Comparison of ENCODE assay signal across 27 mouse cellular contexts in the genomic region with DNA sequence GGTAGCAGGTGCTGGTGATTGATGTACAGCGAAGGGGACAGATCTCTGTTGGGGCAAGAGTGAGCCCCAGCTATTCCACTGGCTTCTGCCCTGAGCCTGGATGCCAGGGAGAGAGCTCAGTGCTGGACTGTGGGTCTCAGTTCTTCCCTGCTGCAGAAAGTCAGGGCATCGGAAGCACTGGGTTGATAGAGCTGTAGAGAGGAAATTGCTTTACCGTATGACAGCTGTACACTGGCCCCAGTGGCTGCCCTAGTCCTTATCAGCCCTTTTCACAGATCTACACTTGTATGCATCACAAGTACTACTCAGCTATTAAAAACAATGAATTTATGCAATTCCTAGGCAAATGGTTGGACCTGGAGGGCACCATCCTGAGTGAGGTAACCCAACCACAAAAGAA. TPM values are rescaled to one million over a fixed set of nuclear protein-coding genes. Genes with fewer than 3 reads are reported as not detected.
DNase-seq lines count a peak whose midpoint lies in the region; ATAC-seq and TF ChIP-seq lines count a peak whose summit lies in the region.
"Had no signal": no experiment of that assay in that cellular context is flagged by ENCODE, and none has a peak within 500 bp of the region (broad histone marks: within the 10 kb centered on the region; RNA-seq: fewer than 3 reads in every experiment).

No protein-coding gene starts in this region.

- H3K4me1 ChIP-seq in lung, embryonic 14.5 days (ENCODE audit: insufficient read depth), result no peaks in the 10 kb centered on the region; the same call in 1 of the 2 replicates
- H3K4me1 ChIP-seq in MEL (ENCODE audit: control insufficient read depth in 1 of 2, insufficient read depth in 2 of 2, low read length in 2 of 2), result no peaks in the 10 kb centered on the region; a peak in 1 of 4 replicates

- TF ChIP-seq CTCF in lung, embryonic 14.5 days (IDR thresholded peaks at IDR 0.05; ENCODE audit: low read depth), result no peak
- no peak for TF ChIP-seq CTCF in MEL (IDR thresholded peaks at IDR 0.05 in 2 of 3, conservative IDR thresholded peaks at IDR 0.05 in 1 of 3; ENCODE audit: control insufficient read depth in 1 of 3, insufficient read depth in 1 of 3, low read depth in 2 of 3, low read length in 3 of 3, poor library complexity in 1 of 3, severe bottlenecking in 1 of 3)

- H3K27me3 ChIP-seq in lung, embryonic 14.5 days (ENCODE audit: insufficient read depth, low read length), result no peaks in the 10 kb centered on the region
- no peaks in the 10 kb centered on the region for H3K27me3 ChIP-seq in MEL (ENCODE audit: control insufficient read depth in 1 of 2, insufficient read depth in 2 of 2, low read length in 2 of 2)
- H3K27me3 ChIP-seq: heart, embryonic 12.5 days; kidney, embryonic 15.5 days; liver, embryonic 15.5 days; midbrain, embryonic 15.5 days; neural tube, embryonic 15.5 days had no signal

- no peaks in the 10 kb centered on the region for H3K9me3 ChIP-seq in lung, embryonic 14.5 days (ENCODE audit: low read depth, low read length)
- H3K9me3 ChIP-seq in MEL (replicated peaks; ENCODE audit: insufficient read depth, low read length), result no peaks in the 10 kb centered on the region
- H3K9me3 ChIP-seq: heart, embryonic 12.5 days; kidney, embryonic 15.5 days; liver, embryonic 15.5 days; midbrain, embryonic 15.5 days; neural tube, embryonic 15.5 days had no signal

- WGBS in lung, embryonic 14.5 days, result 77% methylated on average over 3 of the region's 3 CpGs

- no peak for TF ChIP-seq EP300 in MEL (IDR thresholded peaks at IDR 0.05; ENCODE audit: low read depth in 1 of 2, low read length in 2 of 2)

- H3K79me2 ChIP-seq in MEL (ENCODE audit: control insufficient read depth, insufficient read depth, low read length, poor library complexity), result peaks cover 19% of the 10 kb centered on the region

- H3K4me3 ChIP-seq in lung, embryonic 14.5 days (ENCODE audit: low read depth, low read length), result no peak overlapping the region
- no peak overlapping the region for H3K4me3 ChIP-seq in MEL (ENCODE audit: control insufficient read depth in 1 of 2, insufficient read depth in 1 of 2, low read depth in 2 of 2, low read length in 2 of 2)
- H3K4me3 ChIP-seq: erythroblast, embryonic 14.5 days; heart, embryonic 12.5 days; kidney, embryonic 15.5 days; layer of hippocampus, adult 2 months; left cerebral cortex, adult 2 months; liver, embryonic 15.5 days; midbrain, embryonic 15.5 days; neural tube, embryonic 15.5 days had no signal

- peak; percentile 17; the same call in 1 of the 2 replicates for ATAC-seq in lung, embryonic 14.5 days (ENCODE audit: insufficient read depth)
- ATAC-seq in megakaryocyte-erythroid progenitor cell, adult 5-6 weeks (replicated peaks; ENCODE audit: low FRiP score, low TSS enrichment, poor library complexity, severe bottlenecking), result peak; percentile 77
- ATAC-seq in activated CD4-positive, CD25-positive, alpha-beta regulatory T cell, adult 4 months, result no peak
- ATAC-seq: forebrain, embryonic 16.5 days; hindbrain, embryonic 16.5 days; midbrain, embryonic 15.5 days had no signal

- no peaks in the 10 kb centered on the region for H3K36me3 ChIP-seq in lung, embryonic 14.5 days (ENCODE audit: insufficient read depth)
- no peaks in the 10 kb centered on the region; a peak in 1 of 4 replicates for H3K36me3 ChIP-seq in MEL (ENCODE audit: control insufficient read depth in 1 of 2, insufficient read depth in 2 of 2, low read length in 2 of 2)
- H3K36me3 ChIP-seq: heart, embryonic 12.5 days; liver, embryonic 15.5 days; midbrain, embryonic 15.5 days; neural tube, embryonic 15.5 days had no signal

- intact Hi-C loops in heart, postnatal 36 days (cut with DNase I), result no loop called here

- no peak overlapping the region for H3K9ac ChIP-seq in lung, embryonic 14.5 days
- H3K9ac ChIP-seq in MEL (ENCODE audit: control insufficient read depth, low read depth, low read length, poor library complexity, severe bottlenecking), result no peak overlapping the region
- H3K9ac ChIP-seq: heart, embryonic 12.5 days; kidney, embryonic 15.5 days; liver, embryonic 15.5 days; midbrain, embryonic 15.5 days; neural tube, embryonic 15.5 days had no signal

- TF ChIP-seq POLR2A in MEL (IDR thresholded peaks at IDR 0.05; ENCODE audit: control insufficient read depth in 1 of 2, insufficient read depth in 1 of 2, low read depth in 1 of 2, low read length in 2 of 2, poor library complexity in 1 of 2), result no peak

- no peak overlapping the region for H3K27ac ChIP-seq in lung, embryonic 14.5 days (ENCODE audit: low read depth)
- H3K27ac ChIP-seq in MEL (ENCODE audit: control insufficient read depth, low read depth, low read length), result no peak overlapping the region
- H3K27ac ChIP-seq: kidney, embryonic 15.5 days; layer of hippocampus, adult 2 months; left cerebral cortex, adult 2 months; liver, embryonic 15.5 days; midbrain, embryonic 15.5 days; neural tube, embryonic 15.5 days had no signal

- peak; percentile 84 for DNase-seq in heart, adult 11 months
- no peak for DNase-seq in heart, postnatal 36 days
- DNase-seq in lung, embryonic 14.5 days, result no peak
- no peak for DNase-seq in lung, adult 18-20 months
- DNase-seq in MEL (ENCODE audit: low read depth, low spot score), result peak; percentile 27
- DNase-seq: adrenal gland, postnatal 25 days; cerebellum, adult 18-20 months; cerebellum, postnatal 10 days; heart, postnatal 10 days; kidney, adult 18-20 months; kidney, postnatal 36 days; lung, postnatal 10 days; retina, postnatal 1 day; right cerebral cortex, postnatal 14 days; thymus, postnatal 25 days had no signal

- no peak overlapping the region for H3K4me2 ChIP-seq in lung, embryonic 14.5 days
- H3K4me2 ChIP-seq: heart, embryonic 12.5 days; kidney, embryonic 15.5 days; liver, embryonic 15.5 days; midbrain, embryonic 15.5 days; neural tube, embryonic 15.5 days had no signal

- no peak for TF ChIP-seq RAD21 in MEL (IDR thresholded peaks at IDR 0.05; ENCODE audit: low read depth, low read length)

TF ChIP-seq in MEL, 35 proteins besides CTCF, POLR2A, EP300 and RAD21:
- TF ChIP-seq ZKSCAN1 (IDR thresholded peaks at IDR 0.05; ENCODE audit: low read depth, low read length), result no peak
- no peak for TF ChIP-seq MYC (IDR thresholded peaks at IDR 0.05; ENCODE audit: low read depth, low read length)

RNA-seq across cellular contexts. Expression of a gene that starts 40.1 kb away (rescaled TPM):
- total RNA-seq in heart, postnatal 36 days (2021), result 10 to 100 TPM; 27.8 to 28.3 TPM
- 17.3 and 17.4 TPM in 2 replicates for polyA plus RNA-seq in lung, embryonic 14.5 days (2014; fragmentation: Nextera tagmentation; extraction: Ambion mirVana)
- 13.3 and 13.4 TPM in 2 replicates for total RNA-seq in MEL (2012; rRNA removed)
- polyA plus RNA-seq in MEL (2012; ENCODE audit: insufficient read depth in 1 of 2, insufficient read length in 2 of 2, low read depth in 1 of 2, low replicate concordance in 2 of 2, missing spikeins in 1 of 2), result 10 to 100 TPM in 1 of 2 experiments, not detected in 1; 17.4 TPM
- total RNA-seq in megakaryocyte-erythroid progenitor cell, adult 5-6 weeks (2014; fragmentation: Nextera tagmentation), result 28.8 and 29.2 TPM in 2 replicates
- total RNA-seq in megakaryocyte-erythroid progenitor cell, adult 5-6 weeks (2017), result 9.2 and 17.7 TPM in 2 replicates
- polyA plus RNA-seq in activated CD4-positive, CD25-positive, alpha-beta regulatory T cell, adult 4 months (2017; shearing (Covaris generic)), result 10 to 100 TPM in 1 of 2 experiments, 1 to 10 TPM in 1; 9.6 to 12.1 TPM

Comparison
In these comparisons a context has a peak if more than half of its experiments do, and no peak if none do; other contexts are left out.
1. DNase-seq: peak in heart, adult 11 months (single experiment) and MEL (single experiment); none in heart, postnatal 36 days (0 of 2), lung, embryonic 14.5 days (single experiment) and lung, adult 18-20 months (0 of 2).